Mouse (Mus musculus): Measurements from ENCODE around the gene Yaf2. TPM values are rescaled to one million over a fixed set of nuclear protein-coding genes. Genes with fewer than 3 reads are reported as not detected.

Gene Yaf2
- polyA plus RNA-seq, 1 experiment, result 8.8 TPM

GRCm38 (mm10) chr15:93265728-93266127 is 71.0 kb downstream of the Yaf2 start:
- TF ChIP-seq CTCF (IDR thresholded peaks at IDR 0.05; ENCODE audit: extremely low read depth, insufficient read length, insufficient replicate concordance, low read depth, low read length) (no peak), POLR2A (IDR thresholded peaks at IDR 0.05; ENCODE audit: low read depth, low read length) (no peak)
- Histone ChIP-seq H3K36me3 (ENCODE audit: control insufficient read depth, insufficient read depth, low read length) (peaks cover 6% of the 10 kb centered on the region), H3K27ac (ENCODE audit: insufficient read depth, low read depth, low read length) (no peak overlapping the region), H3K27me3 (ENCODE audit: control insufficient read depth, insufficient read depth, low read length) (no peaks in the 10 kb centered on the region), H3K4me1 (ENCODE audit: control insufficient read depth, insufficient read depth, insufficient read length, low read length) (no peaks in the 10 kb centered on the region; the same call in 1 of the 2 replicates), H3K4me3 (ENCODE audit: low read depth, low read length) (no peak overlapping the region)
- WGBS, result 22% methylated on average over 2 of the region's 2 CpGs

DNA sequence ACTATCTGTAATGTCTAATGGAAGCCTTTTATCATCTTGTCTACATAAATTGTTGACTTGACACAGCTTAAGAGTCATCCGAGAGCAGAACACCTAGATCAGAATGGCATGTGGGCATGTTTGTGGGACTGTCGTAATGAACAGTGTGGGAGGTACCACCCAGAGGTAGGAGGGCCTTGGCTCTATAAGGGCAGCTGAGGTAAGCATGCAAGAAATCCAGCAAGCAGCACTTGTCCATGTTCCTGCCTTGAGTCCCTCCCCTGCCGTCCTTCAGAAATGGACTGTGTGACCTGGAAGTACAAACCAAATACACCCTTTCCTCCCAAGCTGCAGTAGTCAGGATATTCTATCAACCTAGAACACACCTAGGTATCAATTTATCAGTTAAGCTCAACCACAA is 71.5 kb downstream of the Yaf2 start:
- TF ChIP-seq POLR2A (IDR thresholded peaks at IDR 0.05; ENCODE audit: low read depth, low read length), result no peak
- TF ChIP-seq CTCF (IDR thresholded peaks at IDR 0.05; ENCODE audit: extremely low read depth, insufficient read length, insufficient replicate concordance, low read depth, low read length), result no peak
- Histone ChIP-seq H3K27ac (ENCODE audit: insufficient read depth, low read depth, low read length) (no peak overlapping the region), H3K36me3 (ENCODE audit: control insufficient read depth, insufficient read depth, low read length) (peaks cover 6% of the 10 kb centered on the region), H3K4me1 (ENCODE audit: control insufficient read depth, insufficient read depth, insufficient read length, low read length) (no peaks in the 10 kb centered on the region; the same call in 1 of the 2 replicates), H3K4me3 (ENCODE audit: low read depth, low read length) (no peak overlapping the region), H3K27me3 (ENCODE audit: control insufficient read depth, insufficient read depth, low read length) (no peaks in the 10 kb centered on the region)
- WGBS, result 77% methylated on average over 3 of the region's 3 CpGs

- no peak overlapping the region for H3K27ac ChIP-seq (ENCODE audit: insufficient read depth, low read depth, low read length)
- no peak for TF ChIP-seq POLR2A (IDR thresholded peaks at IDR 0.05; ENCODE audit: low read depth, low read length)
- no peak for TF ChIP-seq CTCF (IDR thresholded peaks at IDR 0.05; ENCODE audit: extremely low read depth, insufficient read length, insufficient replicate concordance, low read depth, low read length)
- no peaks in the 10 kb centered on the region for H3K27me3 ChIP-seq (ENCODE audit: control insufficient read depth, insufficient read depth, low read length)
- H3K4me3 ChIP-seq (ENCODE audit: low read depth, low read length), result no peak overlapping the region
- WGBS, result 86% methylated on average over 3 of the region's 3 CpGs
- H3K36me3 ChIP-seq (ENCODE audit: control insufficient read depth, insufficient read depth, low read length), result peaks cover 6% of the 10 kb centered on the region
- H3K4me1 ChIP-seq (ENCODE audit: control insufficient read depth, insufficient read depth, insufficient read length, low read length), result no peaks in the 10 kb centered on the region; the same call in 1 of the 2 replicates
Observed at GRCm38 (mm10) chr15:93264221-93264620, 72.5 kb downstream of the Yaf2 start.

DNA sequence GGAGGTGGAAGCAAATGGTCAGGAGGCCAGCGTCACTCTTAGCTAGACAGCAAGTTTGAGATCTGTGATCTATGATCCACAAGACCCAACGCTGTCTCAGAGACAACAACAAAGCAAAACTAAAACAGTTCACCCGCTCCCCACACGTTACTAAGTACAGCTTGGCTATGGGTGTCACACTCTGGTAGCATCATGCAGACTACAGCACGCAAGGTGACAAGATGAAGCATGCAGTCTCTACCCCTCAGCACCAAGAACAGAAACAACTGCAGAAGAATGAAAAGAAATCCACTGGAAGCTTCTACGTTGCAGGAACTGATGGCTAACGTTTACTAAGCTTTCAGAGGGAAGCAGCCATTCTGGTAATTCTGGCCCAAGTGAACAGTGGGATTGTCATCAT is 73.2 kb downstream of the Yaf2 start:
- Histone ChIP-seq H3K27me3 (ENCODE audit: control insufficient read depth, insufficient read depth, low read length) (no peaks in the 10 kb centered on the region), H3K27ac (ENCODE audit: insufficient read depth, low read depth, low read length) (no peak overlapping the region), H3K36me3 (ENCODE audit: control insufficient read depth, insufficient read depth, low read length) (peaks cover 9% of the 10 kb centered on the region), H3K4me1 (ENCODE audit: control insufficient read depth, insufficient read depth, insufficient read length, low read length) (no peaks in the 10 kb centered on the region; the same call in 1 of the 2 replicates), H3K4me3 (ENCODE audit: low read depth, low read length) (no peak overlapping the region)
- WGBS, result 88% methylated on average over 7 of the region's 7 CpGs
- TF ChIP-seq POLR2A (IDR thresholded peaks at IDR 0.05; ENCODE audit: low read depth, low read length), result no peak

DNA sequence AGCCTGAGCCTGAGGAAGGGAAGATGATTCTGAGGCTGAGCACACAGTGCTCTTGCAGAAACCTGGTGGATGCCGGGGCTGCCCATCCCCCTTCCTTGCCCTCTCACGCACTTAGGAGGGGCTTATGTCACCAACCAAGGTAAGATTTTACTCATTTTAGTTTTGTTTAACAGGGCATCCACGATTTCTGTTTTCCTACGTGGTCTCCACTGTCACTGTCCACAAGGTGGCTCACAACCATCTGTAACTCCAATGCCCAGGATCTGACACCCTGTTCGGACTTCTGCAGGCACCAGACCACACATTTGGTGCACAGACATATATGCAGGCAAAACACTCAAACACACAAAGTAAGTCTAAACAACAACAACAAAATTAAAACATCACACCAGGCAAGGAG is 73.9 kb downstream of the Yaf2 start:
- Histone ChIP-seq H3K4me1 (ENCODE audit: control insufficient read depth, insufficient read depth, insufficient read length, low read length) (no peaks in the 10 kb centered on the region; the same call in 1 of the 2 replicates), H3K27me3 (ENCODE audit: control insufficient read depth, insufficient read depth, low read length) (no peaks in the 10 kb centered on the region), H3K4me3 (ENCODE audit: low read depth, low read length) (no peak overlapping the region), H3K36me3 (ENCODE audit: control insufficient read depth, insufficient read depth, low read length) (peaks cover 13% of the 10 kb centered on the region), H3K27ac (ENCODE audit: insufficient read depth, low read depth, low read length) (no peak overlapping the region)
- WGBS, result 60% methylated on average over 5 of the region's 5 CpGs
- TF ChIP-seq POLR2A (IDR thresholded peaks at IDR 0.05; ENCODE audit: low read depth, low read length) (no peak), CTCF (IDR thresholded peaks at IDR 0.05; ENCODE audit: extremely low read depth, insufficient read length, insufficient replicate concordance, low read depth, low read length) (peak; percentile 30; the same call in 1 of the 2 replicates)

GRCm38 (mm10) chr15:93262274-93262673 is 74.5 kb downstream of the Yaf2 start:
- H3K36me3 ChIP-seq (ENCODE audit: control insufficient read depth, insufficient read depth, low read length), result peaks cover 16% of the 10 kb centered on the region
- no peaks in the 10 kb centered on the region for H3K27me3 ChIP-seq (ENCODE audit: control insufficient read depth, insufficient read depth, low read length)
- H3K4me1 ChIP-seq (ENCODE audit: control insufficient read depth, insufficient read depth, insufficient read length, low read length), result no peaks in the 10 kb centered on the region; the same call in 1 of the 2 replicates
- H3K27ac ChIP-seq (ENCODE audit: insufficient read depth, low read depth, low read length), result no peak overlapping the region
- TF ChIP-seq POLR2A (IDR thresholded peaks at IDR 0.05; ENCODE audit: low read depth, low read length), result no peak
- no peak for TF ChIP-seq CTCF (IDR thresholded peaks at IDR 0.05; ENCODE audit: extremely low read depth, insufficient read length, insufficient replicate concordance, low read depth, low read length)
- 82% methylated on average over 5 of the region's 5 CpGs for WGBS
- H3K4me3 ChIP-seq (ENCODE audit: low read depth, low read length), result no peak overlapping the region

DNA sequence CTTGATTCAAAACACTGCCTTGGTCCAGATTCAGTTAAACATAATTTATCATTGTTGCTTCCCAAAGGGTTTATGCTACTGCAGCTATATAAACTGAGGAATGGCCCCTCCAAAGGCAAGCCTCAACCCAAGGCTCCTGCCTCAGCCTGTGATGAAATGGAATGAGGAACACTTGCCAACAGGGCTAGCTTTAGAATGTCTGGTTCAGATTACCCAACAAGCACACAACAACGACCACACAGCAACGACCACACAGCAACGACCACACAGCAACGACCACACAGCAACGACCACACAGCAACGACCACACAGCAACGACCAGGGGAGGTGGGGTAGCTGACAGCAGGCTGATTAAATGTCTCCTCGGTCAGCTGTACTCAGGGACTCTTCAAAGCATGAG is 76.8 kb downstream of the Yaf2 start:
- WGBS, result 77% methylated on average over 8 of the region's 8 CpGs
- H3K4me1 ChIP-seq (ENCODE audit: control insufficient read depth, insufficient read depth, insufficient read length, low read length), result no peaks in the 10 kb centered on the region
- H3K27ac ChIP-seq (ENCODE audit: insufficient read depth, low read depth, low read length), result no peak overlapping the region
- peaks cover 27% of the 10 kb centered on the region for H3K36me3 ChIP-seq (ENCODE audit: control insufficient read depth, insufficient read depth, low read length)
- TF ChIP-seq CTCF (IDR thresholded peaks at IDR 0.05; ENCODE audit: extremely low read depth, insufficient read length, insufficient replicate concordance, low read depth, low read length), result no peak
- H3K4me3 ChIP-seq (ENCODE audit: low read depth, low read length), result no peak overlapping the region
- no peaks in the 10 kb centered on the region for H3K27me3 ChIP-seq (ENCODE audit: control insufficient read depth, insufficient read depth, low read length)

DNA sequence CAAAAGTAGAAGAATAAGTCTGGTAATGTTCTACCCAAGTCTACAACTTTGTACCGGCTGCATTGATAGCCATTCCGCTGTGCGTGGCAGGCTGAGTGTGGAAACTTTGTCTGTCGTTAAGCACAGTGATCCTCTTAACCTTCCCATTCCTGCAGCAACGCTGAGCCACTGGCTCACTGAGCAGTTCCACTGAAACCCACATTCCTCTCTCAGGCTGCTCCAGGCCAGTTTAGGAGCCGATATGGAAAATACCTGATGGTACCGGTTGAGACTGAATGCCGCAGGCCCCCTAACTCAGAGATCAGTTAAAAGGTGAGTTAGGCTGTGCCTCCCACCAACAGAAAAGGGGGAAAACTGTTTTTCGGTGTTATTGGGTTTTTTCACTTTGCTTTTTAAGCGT is 81.4 kb downstream of the Yaf2 start:
- TF ChIP-seq POLR2A (IDR thresholded peaks at IDR 0.05; ENCODE audit: low read depth, low read length), result no peak
- TF ChIP-seq CTCF (IDR thresholded peaks at IDR 0.05; ENCODE audit: extremely low read depth, insufficient read length, insufficient replicate concordance, low read depth, low read length), result no peak
- 90% methylated on average over 10 of the region's 10 CpGs for WGBS
- Histone ChIP-seq H3K4me3 (ENCODE audit: low read depth, low read length) (no peak overlapping the region), H3K27me3 (ENCODE audit: control insufficient read depth, insufficient read depth, low read length) (no peaks in the 10 kb centered on the region), H3K36me3 (ENCODE audit: control insufficient read depth, insufficient read depth, low read length) (peaks cover 32% of the 10 kb centered on the region), H3K4me1 (ENCODE audit: control insufficient read depth, insufficient read depth, insufficient read length, low read length) (no peaks in the 10 kb centered on the region), H3K27ac (ENCODE audit: insufficient read depth, low read depth, low read length) (no peak overlapping the region)

All from small intestine, adult 2 months (tissue).